Mouse (Mus musculus): ENCODE data around the gene H2-Ke6.
"Not testable (repeated sequence)": the region's sequence is repeated elsewhere in the genome, so short reads cannot be mapped to it uniquely, and the experiment has no call there.

Gene H2-Ke6

DNA sequence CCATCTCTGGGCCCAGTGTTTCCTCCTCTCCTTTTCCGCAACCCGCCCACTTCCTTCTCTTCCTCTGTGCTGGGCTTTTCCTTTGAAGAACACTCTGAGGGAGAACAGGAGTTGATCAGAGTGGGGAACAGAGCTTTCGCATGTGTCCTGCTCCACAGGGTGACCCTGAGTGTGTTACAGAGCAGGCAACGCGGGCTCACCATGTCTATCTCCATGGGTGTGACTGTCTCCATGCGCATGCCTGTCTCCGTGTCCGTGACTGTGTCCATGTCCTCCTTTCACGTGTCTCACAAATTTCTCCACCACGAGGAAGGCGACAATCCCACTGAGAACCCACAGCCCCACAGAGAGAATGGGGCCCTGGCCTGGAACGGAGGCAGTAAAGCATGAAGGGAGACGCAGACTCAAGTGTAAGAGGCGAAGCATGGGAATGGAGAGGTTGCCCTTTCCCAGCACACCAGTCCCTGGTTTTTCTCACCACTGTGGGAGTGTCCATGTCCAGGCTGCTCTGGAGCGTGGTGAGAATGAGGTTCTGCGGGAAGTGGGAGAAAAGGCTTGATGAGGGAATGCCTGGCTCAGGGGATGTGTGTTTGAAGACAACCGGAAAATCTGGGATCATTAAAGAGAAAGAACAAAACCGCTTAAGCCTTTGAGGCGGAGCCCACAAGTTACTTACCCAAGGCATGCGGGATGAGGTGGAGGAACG lies 2.2 kb upstream of the H2-Ke6 start:
- DNase-seq (ENCODE audit: low read depth in 1 of 2, low spot score in 2 of 2): no peak

- no peak for DNase-seq (ENCODE audit: low read depth in 1 of 2, low spot score in 2 of 2)
These were observed 1.5 kb upstream of the H2-Ke6 start for GRCm38 (mm10) chr17:34029150-34029889.

- no peak for DNase-seq (ENCODE audit: low read depth in 1 of 2, low spot score in 2 of 2)
These were observed 765 bp upstream of the H2-Ke6 start for GRCm38 (mm10) chr17:34028501-34029149.

DNA sequence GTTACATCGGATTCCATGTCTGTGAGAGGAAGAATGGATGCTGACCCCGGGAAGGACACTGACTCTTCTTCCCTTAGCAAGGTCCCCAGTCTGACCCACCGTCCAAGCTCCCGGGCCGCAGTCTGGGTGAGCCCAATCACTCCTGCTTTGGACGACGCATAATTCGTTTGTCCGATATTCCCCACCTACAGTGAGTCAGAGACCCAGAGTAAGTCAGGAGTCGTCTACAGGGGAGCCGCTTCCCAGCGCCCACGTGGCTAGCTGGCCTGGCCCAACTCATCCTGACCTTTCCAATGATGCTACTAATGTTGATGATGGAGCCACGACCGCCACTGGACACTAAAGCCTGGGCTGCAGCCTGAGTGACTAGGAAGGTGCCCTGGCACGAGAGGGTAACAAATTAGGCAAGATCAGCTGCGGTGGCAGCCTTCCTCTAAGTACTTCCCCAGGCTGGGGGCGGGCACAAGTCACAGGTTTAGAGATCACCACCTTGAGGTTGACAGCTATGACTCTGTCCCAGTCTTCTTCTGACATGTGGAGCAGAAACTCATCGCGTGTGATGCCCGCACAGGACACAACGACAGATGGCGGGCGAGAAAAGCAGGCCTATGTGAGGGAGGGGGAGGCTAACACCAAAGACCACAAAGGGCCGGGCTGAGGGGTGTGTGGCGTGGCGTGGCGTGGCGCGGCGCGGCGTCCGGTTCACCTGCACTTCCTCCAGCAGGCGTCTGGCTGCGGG lies 774 bp downstream of the H2-Ke6 start:
- peak in 1 of 2 experiments; percentile 70 for DNase-seq (ENCODE audit: low read depth in 1 of 2, low spot score in 2 of 2)

- no peak for DNase-seq (ENCODE audit: low read depth in 1 of 2, low spot score in 2 of 2)
These were observed 1.6 kb downstream of the H2-Ke6 start for GRCm38 (mm10) chr17:34026221-34026620.

- DNase-seq (ENCODE audit: low read depth in 1 of 2, low spot score in 2 of 2): no peak
These were observed 2.1 kb downstream of the H2-Ke6 start for GRCm38 (mm10) chr17:34025756-34026151.

- no peak for DNase-seq (ENCODE audit: low read depth in 1 of 2, low spot score in 2 of 2)
These were observed 2.8 kb downstream of the H2-Ke6 start for GRCm38 (mm10) chr17:34024861-34025755.

DNA sequence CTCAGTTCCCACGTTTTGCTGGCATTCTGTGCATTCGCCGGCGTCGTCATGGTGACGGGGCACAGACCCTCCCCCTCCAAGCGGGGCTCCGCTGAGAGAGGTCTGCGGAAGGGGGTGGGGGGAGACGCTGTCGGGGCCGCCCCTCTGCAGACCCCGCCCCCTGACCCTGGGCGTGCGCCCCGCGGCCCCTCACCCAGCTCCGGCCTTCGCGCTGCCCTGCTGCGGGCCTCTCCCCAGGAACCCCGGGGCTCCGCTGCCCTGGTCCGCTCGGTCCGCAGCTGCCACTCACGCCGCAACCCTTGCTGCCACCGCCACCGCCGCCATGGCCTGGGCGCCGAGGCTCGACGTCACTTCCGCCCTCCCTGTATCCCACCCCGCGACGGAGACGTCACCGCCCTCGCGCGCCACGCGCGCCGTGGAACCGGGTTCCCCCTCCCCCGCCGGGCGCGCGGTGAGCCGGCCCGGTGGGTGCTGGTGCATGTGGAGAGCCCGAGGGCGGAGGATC lies 3.5 kb downstream of the H2-Ke6 start, which contains the start of gene Ring1:
TSS of gene Ring1 (minus strand) at position 364 of the 505 bp plus-strand sequence.
- DNase-seq (ENCODE audit: low read depth in 1 of 2, low spot score in 2 of 2): peak in 1 of 2 experiments; percentile 79

- DNase-seq (ENCODE audit: low read depth in 1 of 2, low spot score in 2 of 2): no peak
These were observed 4.2 kb downstream of the H2-Ke6 start for GRCm38 (mm10) chr17:34023678-34024077.

GRCm38 (mm10) chr17:34022987-34023386 lies 4.9 kb downstream of the H2-Ke6 start:
- DNase-seq (ENCODE audit: low read depth in 1 of 2, low spot score in 2 of 2): no peak

DNA sequence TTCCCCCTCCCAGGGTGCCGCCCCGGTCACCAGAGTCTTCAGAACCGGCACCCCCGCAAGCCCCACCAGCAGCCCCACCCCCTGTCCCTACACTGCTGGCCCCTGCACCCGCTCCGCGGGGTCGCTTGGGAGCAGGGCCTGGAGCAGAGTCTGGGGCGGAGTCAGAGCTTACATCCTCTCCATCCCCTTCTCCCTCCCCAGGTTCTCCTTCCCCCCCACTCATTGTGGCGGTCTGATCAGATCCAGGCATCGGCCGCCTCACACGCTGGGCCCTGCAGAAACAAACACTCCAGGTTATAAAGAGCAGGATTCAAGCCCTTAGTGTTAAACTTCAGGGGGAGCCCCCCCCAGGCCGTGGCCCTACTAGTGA lies 5.5 kb downstream of the H2-Ke6 start:
- DNase-seq (ENCODE audit: low read depth in 1 of 2, low spot score in 2 of 2): no peak

- DNase-seq (ENCODE audit: low read depth in 1 of 2, low spot score in 2 of 2): no peak
These were observed 6.1 kb downstream of the H2-Ke6 start for GRCm38 (mm10) chr17:34021539-34022413.

DNA sequence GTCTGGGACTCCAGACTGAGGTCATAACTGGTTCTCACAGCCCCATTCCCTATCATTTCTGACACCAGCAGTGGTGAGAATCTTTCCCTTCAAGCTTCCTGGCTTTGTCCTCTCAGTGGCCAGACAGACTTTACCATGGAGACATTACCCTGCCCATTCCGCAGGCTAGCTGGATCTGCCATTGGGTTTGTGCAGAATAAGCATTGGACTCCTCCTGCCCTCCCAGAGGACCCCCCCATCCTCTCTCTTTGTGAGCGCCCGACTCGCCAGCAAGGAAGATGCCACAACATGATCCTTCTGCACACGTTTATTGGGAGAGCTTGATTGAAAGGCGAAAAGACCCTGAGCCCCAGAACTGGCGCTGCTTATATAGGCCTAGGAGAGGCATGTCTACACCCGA lies 14.4 kb downstream of the H2-Ke6 start:
- DNase-seq (ENCODE audit: low read depth in 1 of 2, low spot score in 2 of 2): no peak

GRCm38 (mm10) chr17:34010156-34010555 lies 17.7 kb downstream of the H2-Ke6 start:
- no peak for DNase-seq (ENCODE audit: low read depth in 1 of 2, low spot score in 2 of 2)

DNA sequence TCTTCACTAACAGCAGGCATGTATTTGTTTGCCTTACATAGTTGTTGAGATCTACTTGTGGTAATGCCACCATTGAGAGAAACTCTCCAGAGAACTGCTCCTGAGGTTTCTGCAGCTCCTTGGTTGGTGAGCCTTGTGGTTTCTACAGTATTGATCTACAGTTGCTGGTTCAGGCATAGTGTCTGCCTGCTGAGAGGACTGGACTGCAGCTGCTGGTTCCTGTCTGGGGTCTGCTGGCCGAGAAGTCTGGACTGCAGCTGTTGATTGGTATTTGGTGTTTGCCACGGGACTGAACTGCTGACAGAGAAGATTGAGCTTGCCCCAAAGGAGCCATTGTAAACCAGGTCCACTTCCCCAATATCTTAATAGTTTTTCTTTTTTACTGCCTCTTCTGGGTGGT lies 21.3 kb downstream of the H2-Ke6 start:
- no peak for DNase-seq (ENCODE audit: low read depth in 1 of 2, low spot score in 2 of 2)

- DNase-seq (ENCODE audit: low read depth in 1 of 2, low spot score in 2 of 2): no peak
These were observed 24.4 kb downstream of the H2-Ke6 start for GRCm38 (mm10) chr17:34003426-34003825.

DNA sequence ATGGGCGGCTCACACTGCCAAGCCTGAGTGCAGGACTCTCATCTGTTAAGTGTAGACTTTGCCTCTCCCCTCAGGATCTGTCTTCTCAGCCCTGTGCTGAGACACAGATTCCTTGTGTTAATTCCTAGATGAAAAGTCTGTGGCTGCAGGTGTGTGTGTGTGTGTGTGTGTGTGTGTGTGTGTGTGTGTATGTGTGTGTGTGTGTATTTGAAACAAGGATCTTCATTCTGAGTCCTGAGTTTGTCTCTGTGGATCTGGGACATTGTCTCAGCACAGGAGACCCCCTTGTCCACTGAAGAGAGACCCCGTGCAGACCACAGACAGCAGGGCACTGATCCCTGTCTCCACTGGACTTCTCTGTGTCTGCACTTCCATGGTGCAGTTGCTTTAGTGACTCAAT lies 27.1 kb downstream of the H2-Ke6 start:
- DNase-seq (ENCODE audit: low read depth in 1 of 2, low spot score in 2 of 2): not testable (repeated sequence)

DNA sequence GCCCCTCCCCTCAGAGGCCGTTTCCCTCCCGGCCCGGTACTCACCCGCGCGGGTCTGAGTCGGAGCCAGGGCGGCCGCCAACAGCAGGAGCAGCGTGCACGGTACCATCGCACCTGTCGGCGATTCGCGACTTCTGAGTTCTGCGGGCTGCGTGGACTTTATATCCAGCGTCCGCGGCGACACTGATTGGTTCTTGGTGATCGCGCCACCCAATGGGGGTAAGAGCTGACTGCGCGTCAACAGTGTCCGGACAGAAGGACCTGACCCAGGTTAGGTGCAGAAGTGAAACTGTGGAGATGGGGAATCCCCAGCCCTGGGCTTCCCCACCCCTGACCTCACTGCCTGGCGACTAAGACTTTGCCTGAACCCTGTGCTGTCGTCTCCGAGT lies 27.7 kb downstream of the H2-Ke6 start, which contains the start of gene H2-K1:
TSS of gene H2-K1 (minus strand) at position 198 of the 388 bp plus-strand sequence.
- DNase-seq (ENCODE audit: low read depth in 1 of 2, low spot score in 2 of 2): peak; percentile 96 to 97

Measured in monocyte, adult 2 months (primary cell).